Mouse (Mus musculus): ENCODE data around the gene 1700061G19Rik.

GRCm38 (mm10) chr17:56866071-56866470 is 9.2 kb upstream of the 1700061G19Rik start:
- TF ChIP-seq CTCF (IDR thresholded peaks at IDR 0.05; ENCODE audit: extremely low read depth, insufficient read depth, insufficient read length, insufficient replicate concordance) = no peak
- TF ChIP-seq POLR2A (IDR thresholded peaks at IDR 0.05; ENCODE audit: low read depth, low read length) = no peak

Measured in spleen, adult 2 months (tissue).